Mouse (Mus musculus): Measurements from ENCODE around the gene Col13a1.

Col13a1 gene

GRCm38 (mm10) chr10:61968003-61968553 lies 10.8 kb downstream of the Col13a1 start:
- no peak for DNase-seq (ENCODE audit: extremely low spot score, low spot score)

- DNase-seq (ENCODE audit: extremely low spot score, low spot score): no peak
These were observed 11.7 kb downstream of the Col13a1 start for GRCm38 (mm10) chr10:61967207-61967606.

GRCm38 (mm10) chr10:61965386-61965841 lies 13.5 kb downstream of the Col13a1 start:
- no peak for DNase-seq (ENCODE audit: extremely low spot score, low spot score)

GRCm38 (mm10) chr10:61956718-61957117 lies 22.2 kb downstream of the Col13a1 start:
- DNase-seq (ENCODE audit: extremely low spot score, low spot score): no peak

GRCm38 (mm10) chr10:61953916-61954315 lies 25.0 kb downstream of the Col13a1 start:
- no peak for DNase-seq (ENCODE audit: extremely low spot score, low spot score)

DNA sequence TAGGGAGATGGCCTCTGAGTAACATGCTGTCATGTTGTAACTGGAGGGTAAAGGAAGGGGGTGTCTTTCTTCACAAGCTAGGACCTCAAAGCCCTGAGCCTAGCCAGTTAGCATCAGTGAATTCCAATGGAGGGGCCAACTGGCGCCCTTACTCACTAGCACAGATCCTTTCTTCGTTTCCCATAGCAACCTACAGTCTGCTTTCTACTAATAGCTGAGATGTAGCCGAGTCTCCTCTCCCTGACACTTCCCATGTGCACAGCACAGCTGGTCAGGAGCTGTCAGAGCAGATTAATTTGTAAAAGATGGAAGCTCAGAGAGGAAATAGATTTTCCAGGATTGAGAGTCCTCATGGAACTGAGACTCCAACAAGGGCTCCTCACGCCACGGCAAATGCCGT lies 29.4 kb downstream of the Col13a1 start:
- DNase-seq (ENCODE audit: extremely low spot score, low spot score): no peak

DNA sequence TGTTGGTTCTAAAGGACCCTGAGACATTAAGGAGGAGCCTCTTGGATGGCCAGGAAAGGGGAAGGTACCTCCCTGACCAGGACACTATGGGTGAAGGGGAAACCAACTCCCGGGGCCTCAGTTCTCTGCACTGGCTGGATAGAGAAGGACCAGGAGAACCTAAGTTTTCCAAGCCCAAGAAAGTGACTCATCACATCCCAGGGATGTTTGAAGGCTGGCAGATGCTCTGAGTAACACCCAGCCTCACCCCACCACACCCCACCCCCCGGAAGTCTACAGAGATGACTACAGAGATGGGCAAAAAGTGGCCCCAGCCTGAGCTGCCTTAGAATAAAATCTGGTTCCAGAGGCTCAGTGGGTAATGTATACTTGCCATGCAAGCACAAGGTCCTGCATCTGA lies 34.5 kb downstream of the Col13a1 start:
- DNase-seq (ENCODE audit: extremely low spot score, low spot score): no peak

DNA sequence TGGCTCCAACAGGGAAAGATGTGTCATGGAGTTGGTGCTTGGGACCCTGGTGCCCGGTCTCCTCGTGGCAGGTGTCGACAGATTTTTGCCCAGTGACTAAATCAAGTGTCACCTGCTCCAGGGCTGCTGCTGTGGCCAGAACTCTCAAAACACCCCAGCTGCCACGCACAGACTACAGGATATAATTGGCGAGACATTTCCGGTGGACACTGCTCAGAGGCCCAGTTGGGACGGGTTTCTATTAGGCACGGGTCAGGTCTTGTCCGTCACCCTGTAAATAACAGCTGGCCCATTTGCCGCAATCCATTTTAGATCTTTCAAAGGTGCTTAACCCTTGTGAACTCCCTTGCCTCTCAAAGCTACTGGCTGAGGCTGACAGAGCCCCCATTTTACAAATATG lies 35.4 kb downstream of the Col13a1 start:
- no peak for DNase-seq (ENCODE audit: extremely low spot score, low spot score)

DNA sequence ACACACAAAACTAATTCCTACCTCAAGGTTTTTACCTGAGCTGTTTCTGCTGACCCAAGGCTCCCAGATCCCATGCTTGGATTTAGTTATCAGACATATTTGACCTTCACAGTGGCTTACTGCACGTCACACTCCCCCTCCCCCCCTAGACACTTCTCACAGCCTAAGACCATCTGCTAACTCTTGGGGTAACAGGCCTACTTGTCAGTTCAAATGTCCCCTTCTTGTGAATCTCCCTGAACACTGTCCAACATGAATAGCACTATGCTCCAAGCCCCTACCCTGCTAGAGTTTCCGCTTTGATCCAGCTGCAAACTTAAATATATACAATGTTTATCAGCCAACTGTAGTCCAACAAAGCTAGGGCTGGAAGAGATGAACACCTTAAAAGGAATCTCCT lies 36.2 kb downstream of the Col13a1 start:
- DNase-seq (ENCODE audit: extremely low spot score, low spot score): no peak

GRCm38 (mm10) chr10:61936211-61937121 lies 42.4 kb downstream of the Col13a1 start:
- peak; percentile 52 for DNase-seq (ENCODE audit: extremely low spot score, low spot score)

DNA sequence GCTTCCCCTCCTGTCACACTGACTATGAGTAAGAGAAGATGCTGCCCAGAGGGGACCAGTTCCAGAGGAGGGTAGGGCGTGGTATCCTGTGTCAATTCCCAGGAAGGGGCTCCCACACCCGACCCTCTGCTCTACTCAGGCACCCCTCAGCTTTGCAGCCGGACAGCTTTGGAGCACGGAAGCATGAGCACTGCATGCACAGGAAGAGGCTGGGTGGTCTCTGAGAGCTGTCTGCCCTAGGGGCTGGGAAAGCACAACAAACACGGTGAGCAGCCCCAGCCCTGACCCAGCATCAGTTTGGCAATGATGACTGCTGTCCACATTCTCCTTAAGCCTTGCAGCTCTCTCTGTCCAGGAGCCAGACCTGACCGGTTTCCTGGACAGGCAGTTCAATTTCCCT lies 47.2 kb downstream of the Col13a1 start:
- no peak for DNase-seq (ENCODE audit: extremely low spot score, low spot score)

DNA sequence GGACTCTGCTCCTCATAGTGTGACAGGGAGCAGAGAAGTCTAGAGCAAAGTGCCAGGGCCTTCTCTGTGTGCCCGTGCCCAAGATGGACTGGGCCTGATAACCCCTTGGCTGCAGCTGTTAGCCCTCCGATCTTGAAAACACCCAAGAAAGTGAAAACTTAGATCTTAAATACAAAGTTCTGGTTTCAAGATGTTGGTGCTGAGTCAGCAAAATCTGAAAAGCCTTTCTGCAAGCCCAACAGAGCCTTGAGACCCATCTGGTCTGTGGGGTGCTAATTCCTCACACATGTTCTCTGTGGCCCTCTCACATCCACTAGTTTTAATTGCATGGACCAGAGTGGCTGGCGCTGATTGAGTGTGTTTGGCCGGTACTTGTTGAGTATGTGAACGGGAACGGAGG lies 49.0 kb downstream of the Col13a1 start:
- no peak for DNase-seq (ENCODE audit: extremely low spot score, low spot score)

GRCm38 (mm10) chr10:61928725-61929651 lies 49.9 kb downstream of the Col13a1 start:
- DNase-seq (ENCODE audit: extremely low spot score, low spot score): peak; percentile 65

GRCm38 (mm10) chr10:61925691-61926090 lies 53.2 kb downstream of the Col13a1 start:
- no peak for DNase-seq (ENCODE audit: extremely low spot score, low spot score)

DNA sequence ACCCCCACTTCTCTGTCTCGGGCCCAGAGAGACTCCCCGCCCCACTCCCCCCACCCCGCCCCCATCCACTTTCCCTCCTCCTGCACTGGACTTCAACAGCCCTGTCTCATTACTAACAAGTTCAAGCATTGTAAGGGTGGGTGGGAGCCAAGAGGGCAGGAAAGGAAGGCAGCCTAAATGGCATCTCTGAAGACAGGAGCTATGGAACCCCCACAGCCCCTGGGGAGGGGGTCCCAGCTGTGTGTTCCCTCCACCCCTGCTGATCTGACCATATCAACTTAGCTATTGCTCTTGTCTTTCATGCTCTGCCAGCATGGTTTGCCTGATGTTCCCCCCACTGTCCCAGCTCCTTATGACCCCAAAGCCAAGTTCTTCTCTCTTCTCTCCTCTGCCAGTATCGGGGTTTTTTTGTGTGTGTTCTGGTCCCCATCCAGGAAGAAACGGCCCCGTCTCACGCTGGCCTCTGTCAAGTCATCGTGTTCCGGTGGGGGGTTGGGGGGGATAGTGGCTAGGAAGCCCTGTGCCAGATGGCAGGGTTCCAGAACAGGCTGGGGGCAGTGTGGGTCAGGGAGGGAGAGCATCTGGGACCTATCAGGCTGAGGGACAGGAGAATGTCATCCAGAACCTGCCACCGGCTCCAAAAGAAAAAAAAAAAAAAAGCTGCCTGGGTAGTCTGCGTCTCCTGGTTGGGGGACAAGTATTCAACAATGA lies 58.1 kb downstream of the Col13a1 start:
- DNase-seq (ENCODE audit: extremely low spot score, low spot score): no peak

- no peak for DNase-seq (ENCODE audit: extremely low spot score, low spot score)
These were observed 58.8 kb downstream of the Col13a1 start for GRCm38 (mm10) chr10:61919924-61920654.

- no peak for DNase-seq (ENCODE audit: extremely low spot score, low spot score)
These were observed 59.4 kb downstream of the Col13a1 start for GRCm38 (mm10) chr10:61919496-61919895.

DNA sequence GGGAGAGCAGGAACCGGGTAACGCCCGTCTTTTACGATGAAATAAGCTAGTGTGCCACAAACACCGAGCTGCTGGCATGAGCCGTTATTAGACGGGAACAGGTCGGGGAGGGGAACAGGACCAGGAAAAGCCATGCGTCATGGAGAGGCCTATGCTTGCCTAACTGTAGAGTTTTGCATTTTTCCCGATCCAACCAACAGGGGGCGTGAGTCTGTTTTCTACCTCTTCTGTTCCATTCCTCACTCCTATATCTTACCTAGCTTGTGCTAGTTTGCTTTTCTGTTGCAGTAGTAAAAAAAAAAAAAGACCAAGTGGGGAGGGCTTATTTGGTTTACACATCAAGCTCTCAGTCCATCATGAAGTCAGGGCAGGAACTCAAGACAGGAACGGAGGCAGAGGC lies 61.8 kb downstream of the Col13a1 start:
- DNase-seq (ENCODE audit: extremely low spot score, low spot score): no peak

GRCm38 (mm10) chr10:61911770-61912169 lies 67.1 kb downstream of the Col13a1 start:
- no peak for DNase-seq (ENCODE audit: extremely low spot score, low spot score)

GRCm38 (mm10) chr10:61909004-61909403 lies 69.9 kb downstream of the Col13a1 start:
- no peak for DNase-seq (ENCODE audit: extremely low spot score, low spot score)

Data from neural tube, embryonic 10.5 days (tissue).